16 mouse cellular contexts compared by ENCODE assay signal in genomic region chr2:180230482-180230881, GRCm38 (mm10). TPM values are rescaled to one million over a fixed set of nuclear protein-coding genes. Genes with fewer than 3 reads are reported as not detected.
DNase-seq lines count a peak whose midpoint lies in the region; ATAC-seq and TF ChIP-seq lines count a peak whose summit lies in the region.
"Had no signal": no experiment of that assay in that cellular context is flagged by ENCODE, and none has a peak within 500 bp of the region (broad histone marks: within the 10 kb centered on the region; RNA-seq: fewer than 3 reads in every experiment).

No protein-coding gene starts in this region.

- no peak overlapping the region for H3K4me2 ChIP-seq in intestine, embryonic 15.5 days (replicated peaks)
- H3K4me2 ChIP-seq in intestine, postnatal 0 days (replicated peaks; ENCODE audit: low read depth) = no peak overlapping the region
- H3K4me2 ChIP-seq: liver, embryonic 13.5 days had no signal

- TF ChIP-seq CTCF in gastrocnemius, adult 2 months (IDR thresholded peaks at IDR 0.05) = no peak
- no peak for TF ChIP-seq CTCF in intestine, postnatal 0 days (IDR thresholded peaks at IDR 0.05; ENCODE audit: low read depth)
- TF ChIP-seq CTCF in E14TG2a.4 (conservative IDR thresholded peaks at IDR 0.05; ENCODE audit: low read length) = no peak

- H3K9ac ChIP-seq in intestine, embryonic 15.5 days = no peak overlapping the region
- no peak overlapping the region for H3K9ac ChIP-seq in intestine, postnatal 0 days (ENCODE audit: low read depth, low read length)
- H3K9ac ChIP-seq: liver, embryonic 13.5 days had no signal

- ATAC-seq in intestine, embryonic 15.5 days = no peak
- ATAC-seq in intestine, postnatal 0 days = no peak
- no peak for ATAC-seq in cerebellum, adult (ENCODE audit: insufficient number of reproducible peaks, low FRiP score, low TSS enrichment)

- no peaks in the 10 kb centered on the region for H3K27me3 ChIP-seq in intestine, embryonic 15.5 days (replicated peaks)
- H3K27me3 ChIP-seq in intestine, postnatal 0 days (replicated peaks; ENCODE audit: control insufficient read depth, insufficient read depth, low read length) = no peaks in the 10 kb centered on the region
- H3K27me3 ChIP-seq in E14TG2a.4 (ENCODE audit: insufficient read depth, low read length) = peaks cover 13% of the 10 kb centered on the region; the same call in 1 of the 2 replicates

- intact Hi-C loops in gastrocnemius, adult 2 months (cut with DNase I) = no loop called here

- H3K9me3 ChIP-seq in intestine, embryonic 15.5 days = no peaks in the 10 kb centered on the region
- H3K9me3 ChIP-seq in intestine, postnatal 0 days (ENCODE audit: control insufficient read depth) = no peaks in the 10 kb centered on the region
- no peaks in the 10 kb centered on the region for H3K9me3 ChIP-seq in E14TG2a.4 (ENCODE audit: low read length)
- H3K9me3 ChIP-seq: forebrain, embryonic 10.5 days; liver, embryonic 13.5 days had no signal

- DNase-seq in gastrocnemius, adult 2 months = no peak
- DNase-seq in gastrocnemius, adult 18-20 months (ENCODE audit: low spot score) = no peak
- DNase-seq in lung, postnatal 4 days = peak; percentile 39 to 67
- DNase-seq in embryo, embryonic 11 days = no peak
- DNase-seq: adrenal gland, postnatal 25 days; cerebellum, postnatal 14 days; left cerebral cortex, postnatal 4 days; liver, embryonic 13.5 days; thymus, postnatal 25 days had no signal

- peaks cover 50% of the 10 kb centered on the region for H3K4me1 ChIP-seq in intestine, embryonic 15.5 days (replicated peaks)
- H3K4me1 ChIP-seq in intestine, postnatal 0 days (replicated peaks; ENCODE audit: control insufficient read depth, insufficient read depth, low read length) = 0 out of 2 replicates have a peak, but pooled peaks cover 13% of the 10 kb centered on the region
- peaks cover 88% of the 10 kb centered on the region for H3K4me1 ChIP-seq in E14TG2a.4 (replicated peaks; ENCODE audit: low read depth, low read length)

- 49% methylated on average over 4 of the region's 4 CpGs for WGBS in intestine, embryonic 15.5 days
- WGBS in intestine, postnatal 0 days = 66% methylated on average over 4 of the region's 4 CpGs

- peak overlapping the region; percentile 58 for H3K27ac ChIP-seq in gastrocnemius, adult 2 months
- H3K27ac ChIP-seq in intestine, embryonic 15.5 days = peak overlapping the region; percentile 51; the same call in 1 of the 2 replicates
- H3K27ac ChIP-seq in intestine, postnatal 0 days (ENCODE audit: low read depth, low read length) = no peak overlapping the region
- H3K27ac ChIP-seq: liver, embryonic 13.5 days had no signal

- no peak overlapping the region for H3K4me3 ChIP-seq in gastrocnemius, adult 2 months
- no peak overlapping the region for H3K4me3 ChIP-seq in intestine, embryonic 15.5 days (replicated peaks)
- no peak overlapping the region for H3K4me3 ChIP-seq in intestine, postnatal 0 days (ENCODE audit: low read depth, low read length)
- H3K4me3 ChIP-seq in E14TG2a.4 (replicated peaks; ENCODE audit: low read length) = peak overlapping the region; percentile 14; the same call in 1 of the 2 replicates
- H3K4me3 ChIP-seq: forebrain, embryonic 10.5 days; liver, embryonic 13.5 days had no signal

- no peaks in the 10 kb centered on the region for H3K36me3 ChIP-seq in intestine, embryonic 15.5 days
- no peaks in the 10 kb centered on the region for H3K36me3 ChIP-seq in intestine, postnatal 0 days (ENCODE audit: control insufficient read depth, insufficient read depth)
- no peaks in the 10 kb centered on the region; the same call in 1 of the 2 replicates for H3K36me3 ChIP-seq in E14TG2a.4 (ENCODE audit: insufficient read depth, low read length)
- H3K36me3 ChIP-seq: forebrain, embryonic 10.5 days; liver, embryonic 13.5 days had no signal

RNA-seq across cellular contexts. Expression of gene Lama5, which starts 4.8 kb away (rescaled TPM):
- 10 to 100 TPM; 10.5 to 14.8 TPM for total RNA-seq in gastrocnemius, adult 2 months (2021)
- 10 to 100 TPM in 1 of 2 experiments, 1 to 10 TPM in 1; 9.6 to 10.6 TPM for total RNA-seq in gastrocnemius, adult 18-20 months (2021)
- 30.9 and 37.8 TPM in 2 replicates for polyA plus RNA-seq in intestine, embryonic 15.5 days (2015; fragmentation: Nextera tagmentation; extraction: Ambion mirVana)
- polyA plus RNA-seq in intestine, postnatal 0 days (2015; fragmentation: Nextera tagmentation; extraction: Ambion mirVana) = 19.8 and 23.5 TPM in 2 replicates

RNA-seq across cellular contexts. Expression of gene Rps21, which starts 26.7 kb away (rescaled TPM):
- 100 to 1,000 TPM; 359 to 473 TPM for total RNA-seq in gastrocnemius, adult 2 months (2021)
- 100 to 1,000 TPM; 355 to 460 TPM for total RNA-seq in gastrocnemius, adult 18-20 months (2021)
- 577 and 672 TPM in 2 replicates for polyA plus RNA-seq in intestine, embryonic 15.5 days (2015; fragmentation: Nextera tagmentation; extraction: Ambion mirVana)
- 442 and 454 TPM in 2 replicates for polyA plus RNA-seq in intestine, postnatal 0 days (2015; fragmentation: Nextera tagmentation; extraction: Ambion mirVana)

RNA-seq across cellular contexts. Expression of gene Cables2, which starts 42.8 kb away (rescaled TPM):
- total RNA-seq in gastrocnemius, adult 2 months (2021) = 1 to 10 TPM; 9.3 to 9.8 TPM
- 1 to 10 TPM; 8.2 to 9.1 TPM for total RNA-seq in gastrocnemius, adult 18-20 months (2021)
- polyA plus RNA-seq in intestine, embryonic 15.5 days (2015; fragmentation: Nextera tagmentation; extraction: Ambion mirVana) = 11.4 and 12.7 TPM in 2 replicates
- 8.2 and 8.4 TPM in 2 replicates for polyA plus RNA-seq in intestine, postnatal 0 days (2015; fragmentation: Nextera tagmentation; extraction: Ambion mirVana)

RNA-seq across cellular contexts. Expression of gene Adrm1, which starts 59.2 kb away (rescaled TPM):
- 100 to 1,000 TPM in 1 of 2 experiments, 10 to 100 TPM in 1; 99.5 to 121 TPM for total RNA-seq in gastrocnemius, adult 2 months (2021)
- total RNA-seq in gastrocnemius, adult 18-20 months (2021) = 100 to 1,000 TPM; 114 to 119 TPM
- polyA plus RNA-seq in intestine, embryonic 15.5 days (2015; fragmentation: Nextera tagmentation; extraction: Ambion mirVana) = 172 TPM in 2 replicates
- 132 and 142 TPM in 2 replicates for polyA plus RNA-seq in intestine, postnatal 0 days (2015; fragmentation: Nextera tagmentation; extraction: Ambion mirVana)

RNA-seq across cellular contexts. Expression of gene Rbbp8nl, which starts 59.2 kb away (rescaled TPM):
- total RNA-seq in gastrocnemius, adult 2 months (2021) = not detected
- total RNA-seq in gastrocnemius, adult 18-20 months (2021) = not detected
- 2.8 and 3.8 TPM in 2 replicates for polyA plus RNA-seq in intestine, embryonic 15.5 days (2015; fragmentation: Nextera tagmentation; extraction: Ambion mirVana)
- 0.18 and 0.25 TPM in 2 replicates for polyA plus RNA-seq in intestine, postnatal 0 days (2015; fragmentation: Nextera tagmentation; extraction: Ambion mirVana)
- total RNA-seq: adrenal gland, postnatal 25 days; gastrocnemius, postnatal 4 days; layer of hippocampus, postnatal 10 days; left cerebral cortex, postnatal 4 days had no signal
- polyA plus RNA-seq: liver, embryonic 13.5 days had no signal

Comparison
In these comparisons a context has a peak if more than half of its experiments do, and no peak if none do; other contexts are left out.
1. DNase-seq: peak in lung, postnatal 4 days (2 of 2); none in gastrocnemius, adult 2 months (single experiment), gastrocnemius, adult 18-20 months (single experiment) and embryo, embryonic 11 days (single experiment).